Mouse (Mus musculus): ENCODE results near the gene Fbll1. TPM values are rescaled to one million over a fixed set of nuclear protein-coding genes. Genes with fewer than 3 reads are reported as not detected.

Fbll1 gene
- total RNA-seq, 2 experiments from 2014 or later = not detected

GRCm38 (mm10) chr11:35784537-35784936 is 14.1 kb downstream of the Fbll1 start:
- ATAC-seq (replicated peaks; ENCODE audit: low FRiP score, poor library complexity, severe bottlenecking) = no peak

GRCm38 (mm10) chr11:35784002-35784401 is 14.7 kb downstream of the Fbll1 start:
- ATAC-seq (replicated peaks; ENCODE audit: low FRiP score, poor library complexity, severe bottlenecking) = no peak

- ATAC-seq (replicated peaks; ENCODE audit: low FRiP score, poor library complexity, severe bottlenecking) = no peak
These were observed 15.6 kb downstream of the Fbll1 start for GRCm38 (mm10) chr11:35783038-35783437.

- no peak for ATAC-seq (replicated peaks; ENCODE audit: low FRiP score, poor library complexity, severe bottlenecking)
These were observed 16.2 kb downstream of the Fbll1 start for GRCm38 (mm10) chr11:35782444-35782843.

- no peak for ATAC-seq (replicated peaks; ENCODE audit: low FRiP score, poor library complexity, severe bottlenecking)
These were observed 18.3 kb downstream of the Fbll1 start for GRCm38 (mm10) chr11:35780336-35780735.

GRCm38 (mm10) chr11:35776452-35776851 is 22.2 kb downstream of the Fbll1 start:
- no peak for ATAC-seq (replicated peaks; ENCODE audit: low FRiP score, poor library complexity, severe bottlenecking)

- no peak for ATAC-seq (replicated peaks; ENCODE audit: low FRiP score, poor library complexity, severe bottlenecking)
These were observed 23.1 kb downstream of the Fbll1 start for GRCm38 (mm10) chr11:35775606-35776005.

- ATAC-seq (replicated peaks; ENCODE audit: low FRiP score, poor library complexity, severe bottlenecking) = no peak
These were observed 27.8 kb downstream of the Fbll1 start for GRCm38 (mm10) chr11:35770741-35771504.

GRCm38 (mm10) chr11:35769746-35770437 is 28.8 kb downstream of the Fbll1 start:
- ATAC-seq (replicated peaks; ENCODE audit: low FRiP score, poor library complexity, severe bottlenecking) = peak; percentile 89

- peak; percentile 95 for ATAC-seq (replicated peaks; ENCODE audit: low FRiP score, poor library complexity, severe bottlenecking)
These were observed 29.4 kb downstream of the Fbll1 start, which contains the start of gene Pank3 for GRCm38 (mm10) chr11:35769188-35769745. TSS of gene Pank3 (plus strand) at chr11:35769484.

- no peak for ATAC-seq (replicated peaks; ENCODE audit: low FRiP score, poor library complexity, severe bottlenecking)
These were observed 31.8 kb downstream of the Fbll1 start for GRCm38 (mm10) chr11:35766845-35767244.

GRCm38 (mm10) chr11:35760627-35761003 is 38.1 kb downstream of the Fbll1 start:
- ATAC-seq (replicated peaks; ENCODE audit: low FRiP score, poor library complexity, severe bottlenecking) = no peak

GRCm38 (mm10) chr11:35760001-35760626 is 38.6 kb downstream of the Fbll1 start:
- ATAC-seq (replicated peaks; ENCODE audit: low FRiP score, poor library complexity, severe bottlenecking) = no peak

- ATAC-seq (replicated peaks; ENCODE audit: low FRiP score, poor library complexity, severe bottlenecking) = no peak
These were observed 42.0 kb downstream of the Fbll1 start for GRCm38 (mm10) chr11:35756411-35757303.

- ATAC-seq (replicated peaks; ENCODE audit: low FRiP score, poor library complexity, severe bottlenecking) = no peak
These were observed 43.1 kb downstream of the Fbll1 start for GRCm38 (mm10) chr11:35755546-35755945.

GRCm38 (mm10) chr11:35754906-35755418 is 43.7 kb downstream of the Fbll1 start:
- ATAC-seq (replicated peaks; ENCODE audit: low FRiP score, poor library complexity, severe bottlenecking) = no peak

- ATAC-seq (replicated peaks; ENCODE audit: low FRiP score, poor library complexity, severe bottlenecking) = no peak
These were observed 48.1 kb downstream of the Fbll1 start for GRCm38 (mm10) chr11:35750578-35750977.

Data from erythroid progenitor cell, adult 5-6 weeks (primary cell).